Mouse (Mus musculus): ENCODE results near the gene Psmb3. TPM values are rescaled to one million over a fixed set of nuclear protein-coding genes. Genes with fewer than 3 reads are reported as not detected.

Psmb3 gene
- total RNA-seq, 2 experiments from 2014 or later, result 193 to 221 TPM

- peak; percentile 97 to 99 for DNase-seq (ENCODE audit: low spot score in 2 of 2)
These were observed 41.6 kb downstream of the Psmb3 start for GRCm38 (mm10) chr11:97744718-97745330.

DNA sequence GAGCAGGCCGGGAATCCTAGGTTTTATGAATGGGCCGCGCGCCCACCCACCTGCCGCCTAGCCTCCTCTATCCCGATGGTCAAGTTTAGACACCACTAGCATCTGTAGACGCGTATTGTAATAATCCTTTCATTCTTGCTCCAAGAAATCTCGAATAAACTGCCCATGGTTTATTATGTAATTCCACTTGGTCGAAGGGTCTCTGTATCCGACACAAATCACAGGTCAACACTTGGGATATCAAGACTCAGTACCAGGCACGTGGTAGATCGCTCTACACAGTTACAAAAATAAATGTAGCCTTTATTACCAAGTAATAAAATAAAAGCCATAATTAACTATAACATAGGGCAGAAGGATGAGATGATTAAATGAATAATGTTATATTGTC is 42.1 kb downstream of the Psmb3 start:
- DNase-seq (ENCODE audit: low spot score in 2 of 2), result no peak

GRCm38 (mm10) chr11:97747773-97748172 is 44.6 kb downstream of the Psmb3 start:
- no peak for DNase-seq (ENCODE audit: low spot score in 2 of 2)

- DNase-seq (ENCODE audit: low spot score in 2 of 2), result no peak
These were observed 45.3 kb downstream of the Psmb3 start for GRCm38 (mm10) chr11:97748496-97748895.

- DNase-seq (ENCODE audit: low spot score in 2 of 2), result no peak
These were observed 50.1 kb downstream of the Psmb3 start for GRCm38 (mm10) chr11:97753277-97753676.

DNA sequence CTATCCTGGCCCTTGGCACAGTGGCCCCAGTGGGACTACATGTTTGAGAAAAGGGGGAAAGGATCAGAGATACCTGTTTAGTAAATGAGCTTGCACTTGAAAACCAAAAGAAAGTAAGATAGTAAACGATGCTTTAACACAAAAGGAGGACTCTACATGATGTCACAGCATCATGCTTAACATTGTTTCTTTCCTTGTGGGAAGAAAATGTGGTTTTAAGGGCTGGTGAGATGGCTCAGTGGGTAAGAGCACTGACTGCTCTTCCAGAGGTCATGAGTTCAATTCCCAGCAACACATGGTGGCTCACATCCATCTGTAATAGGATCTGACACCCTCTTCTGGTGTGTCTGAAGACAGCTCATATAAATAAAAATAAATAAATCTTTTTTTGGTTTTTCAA is 54.9 kb downstream of the Psmb3 start:
- DNase-seq (ENCODE audit: low spot score in 2 of 2), result no peak

DNA sequence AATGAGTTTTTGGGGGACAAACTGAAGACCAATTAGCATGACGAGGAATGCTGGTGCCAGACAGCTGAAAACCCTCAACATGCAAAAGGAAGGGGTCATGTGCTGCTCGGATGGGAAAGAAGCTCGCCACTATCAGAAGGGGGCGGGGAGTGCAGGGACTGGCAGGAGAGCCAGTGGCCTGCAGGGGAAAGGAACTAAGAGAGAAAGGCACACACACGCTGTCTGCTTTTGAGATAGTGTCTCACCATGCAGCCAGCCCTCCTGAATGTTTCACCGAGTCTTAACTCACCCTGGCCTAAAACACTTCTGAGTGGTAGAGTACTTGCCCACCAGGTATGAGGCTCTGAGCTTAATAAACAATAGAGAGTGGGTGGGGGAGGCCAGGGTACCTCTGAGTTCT is 55.7 kb downstream of the Psmb3 start:
- DNase-seq (ENCODE audit: low spot score in 2 of 2), result no peak

DNA sequence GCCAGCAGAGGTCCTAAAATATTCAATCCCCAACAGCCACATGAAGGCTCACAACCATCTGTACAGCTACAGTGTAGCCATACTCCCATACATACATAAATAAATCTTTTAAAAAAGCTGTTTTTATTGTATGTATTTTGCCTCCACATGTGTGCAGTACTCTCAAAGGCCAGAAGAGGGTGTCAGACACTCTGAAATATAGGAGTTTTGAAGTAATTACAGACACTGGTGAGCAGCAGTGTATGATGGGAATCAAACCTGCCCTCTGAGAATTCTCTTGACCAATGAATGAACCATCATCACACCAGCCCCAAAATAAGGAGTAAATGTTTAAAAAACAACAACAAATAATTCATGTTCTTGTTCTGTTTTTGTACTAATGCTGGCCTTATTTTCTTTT is 58.4 kb downstream of the Psmb3 start:
- no peak for DNase-seq (ENCODE audit: low spot score in 2 of 2)

Small RNA genes within 50 kb of the gene (microRNA-seq; reads per million reads assigned to microRNA genes)
- gene Gm24158, result not detected
- gene Mir6927, result 1.1 reads per million
- not detected for gene Mir8102

Other genes with a start within 250 kb of the Psmb3 start
- gene 4933428G20Rik, start 203.1 kb upstream of the Psmb3 start, total RNA-seq (2021), result under 1 TPM; 0.37 to 0.48 TPM
- 10 to 100 TPM; 12.0 to 14.3 TPM for gene Srcin1, start 127.2 kb upstream of the Psmb3 start, total RNA-seq (2021)
- 1 to 10 TPM; 4.2 to 4.7 TPM for gene Epop, start 73.7 kb upstream of the Psmb3 start, total RNA-seq (2021)
- 10 to 100 TPM; 49.0 to 59.7 TPM for gene Mllt6, start 40.0 kb upstream of the Psmb3 start, total RNA-seq (2021)
- gene Cisd3, start 17.6 kb upstream of the Psmb3 start, total RNA-seq (2021), result 100 to 1,000 TPM; 105 to 109 TPM
- 10 to 100 TPM; 69.9 to 71.5 TPM for gene Pcgf2, start 2.9 kb upstream of the Psmb3 start, total RNA-seq (2021)
- gene Pip4k2b, start 41.3 kb downstream of the Psmb3 start, total RNA-seq (2021), result 10 to 100 TPM; 36.0 to 39.1 TPM
- 10 to 100 TPM; 23.0 to 24.5 TPM for gene Cwc25, start 63.2 kb downstream of the Psmb3 start, total RNA-seq (2021)
- under 1 TPM in 1 of 2 experiments, not detected in 1; 0.87 TPM for gene 1700001P01Rik, start 72.5 kb downstream of the Psmb3 start, total RNA-seq (2021)
- gene Rpl23, start 79.0 kb downstream of the Psmb3 start, total RNA-seq (2021), result 1,000 to 10,000 TPM; 1,280 to 1,304 TPM
- gene Lasp1, start 95.6 kb downstream of the Psmb3 start, total RNA-seq (2021), result 100 to 1,000 TPM; 184 to 192 TPM
- gene B230217C12Rik, start 137.4 kb downstream of the Psmb3 start, total RNA-seq (2021), result 1 to 10 TPM; 6.6 to 6.7 TPM
- 1 to 10 TPM; 1.2 to 1.8 TPM for gene Fbxo47, start 180.8 kb downstream of the Psmb3 start, total RNA-seq (2021)